Mouse (Mus musculus) myocyte (in vitro differentiated cells): ENCODE results near the gene Rgs6.

Experiments
- CEBPB ChIP-seq: IDR thresholded peaks from 2 replicates; pipeline ENCODE4 v1.6.1; 2011; ENCODE audit warnings: mild to moderate bottlenecking, moderate library complexity; ENCODE audit not compliant: poor library complexity, insufficient read depth, severe bottlenecking
- E2F4 ChIP-seq: IDR thresholded peaks from one replicate; pipeline ENCODE4 v1.6.1; 2011; ENCODE audit warnings: mild to moderate bottlenecking, control low read depth, moderate library complexity; ENCODE audit not compliant: insufficient read depth
- MAX ChIP-seq: IDR thresholded peaks from one replicate; pipeline ENCODE4 v1.6.1; 2011; ENCODE audit warnings: low read depth, mild to moderate bottlenecking, control low read depth
- MYOD1 ChIP-seq, 3 experiments: IDR thresholded peaks; one replicate each; pipeline ENCODE4 v1.6.1; 2011; ENCODE audit warnings: control low read depth in 2 of 3, low read depth in 2 of 3, mild to moderate bottlenecking in 2 of 3, moderate library complexity in 1 of 3; ENCODE audit not compliant: insufficient read length in 2 of 3, control insufficient read depth in 1 of 3
- MYOG ChIP-seq, 3 experiments: IDR thresholded peaks; one replicate each; pipeline ENCODE4 v1.6.1; 2011; ENCODE audit warnings: control low read depth in 2 of 3, low read depth in 2 of 3, mild to moderate bottlenecking in 2 of 3; ENCODE audit not compliant: insufficient read length in 2 of 3, control insufficient read depth in 1 of 3, insufficient read depth in 1 of 3
- POLR2A ChIP-seq: IDR thresholded peaks from one replicate; pipeline ENCODE4 v1.6.1; 2011; ENCODE audit warnings: low read depth, mild to moderate bottlenecking, control low read depth, moderate library complexity; ENCODE audit not compliant: insufficient read length
- POLR2AphosphoS2 ChIP-seq: IDR thresholded peaks from one replicate; pipeline ENCODE4 v1.6.1; 2011; ENCODE audit warnings: low read depth, control low read depth; ENCODE audit not compliant: insufficient read length
- REST ChIP-seq: IDR thresholded peaks from one replicate; pipeline ENCODE4 v1.6.1; 2011; ENCODE audit warnings: mild to moderate bottlenecking, control low read depth, moderate library complexity; ENCODE audit not compliant: insufficient read depth, insufficient read length
- TCF12 ChIP-seq: IDR thresholded peaks from one replicate; pipeline ENCODE4 v1.6.1; 2011; ENCODE audit warnings: mild to moderate bottlenecking, control low read depth; ENCODE audit not compliant: poor library complexity, insufficient read depth, severe bottlenecking
- TCF3 ChIP-seq: IDR thresholded peaks from one replicate; pipeline ENCODE4 v1.6.1; 2011; ENCODE audit warnings: low read depth, control low read depth; ENCODE audit not compliant: insufficient read length
- USF1 ChIP-seq: IDR thresholded peaks from one replicate; pipeline ENCODE4 v1.6.1; 2011; ENCODE audit warnings: low read depth, mild to moderate bottlenecking, control low read depth, moderate library complexity

DNA sequence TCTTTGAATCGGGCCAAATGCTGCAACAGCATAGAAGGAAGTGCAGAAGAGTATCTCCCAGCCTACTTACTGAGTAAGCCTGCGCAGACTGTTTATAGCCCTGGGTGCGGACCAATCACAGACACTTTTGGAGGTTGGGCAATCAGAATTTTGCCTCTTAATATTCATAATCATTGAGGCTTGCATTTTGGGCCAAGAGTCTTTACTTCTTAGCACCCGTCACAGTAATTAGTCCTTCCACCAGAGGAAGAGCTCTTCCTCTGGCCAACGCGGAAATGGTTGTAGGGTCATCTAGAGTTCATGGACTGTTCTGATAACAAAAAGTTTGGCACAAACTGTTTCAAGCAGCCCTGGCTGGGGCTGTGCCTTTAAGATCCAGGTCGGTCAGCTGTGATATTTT, 499.5 kb downstream of the Rgs6 start:
- TF ChIP-seq CEBPB (no peak), MAX (no peak), POLR2A (no peak), USF1 (no peak), POLR2AphosphoS2 (no peak), TCF3 (no peak), TCF12 (no peak), MYOG (IDR thresholded peaks at IDR 0.05; ENCODE audit: control insufficient read depth in 1 of 3, insufficient read depth in 1 of 3, insufficient read length in 2 of 3, low read depth in 2 of 3) (no peak), E2F4 (no peak), MYOD1 (IDR thresholded peaks at IDR 0.05; ENCODE audit: control insufficient read depth in 1 of 3, insufficient read length in 2 of 3, low read depth in 2 of 3) (no peak), REST (no peak)
